Mouse (Mus musculus) T-cell, adult 2 months (primary cell): Measurements from ENCODE around the gene Thsd7b.
"Not testable (repeated sequence)": the region's sequence is repeated elsewhere in the genome, so short reads cannot be mapped to it uniquely, and the experiment has no call there.

Experiments used
- DNase-seq: peaks from one replicate; pipeline ENCODE4 v3.0.0; 2022; ENCODE audit warnings: low spot score

Gene Thsd7b

GRCm38 (mm10) chr1:129850007-129850564 is 577.0 kb downstream of the Thsd7b start:
- DNase-seq = no peak

GRCm38 (mm10) chr1:129867714-129868113 is 594.6 kb downstream of the Thsd7b start:
- DNase-seq = no peak

GRCm38 (mm10) chr1:129874355-129874754 is 601.3 kb downstream of the Thsd7b start:
- no peak for DNase-seq

GRCm38 (mm10) chr1:129887861-129888260 is 614.8 kb downstream of the Thsd7b start:
- no peak for DNase-seq

- DNase-seq = no peak
Observed at GRCm38 (mm10) chr1:129898121-129898520, 625.0 kb downstream of the Thsd7b start.

- DNase-seq = no peak
Observed at GRCm38 (mm10) chr1:129915484-129915883, 642.4 kb downstream of the Thsd7b start.

GRCm38 (mm10) chr1:129917568-129917967 is 644.5 kb downstream of the Thsd7b start:
- no peak for DNase-seq

GRCm38 (mm10) chr1:129919385-129919784 is 646.3 kb downstream of the Thsd7b start:
- no peak for DNase-seq

- DNase-seq = no peak
Observed at GRCm38 (mm10) chr1:129931003-129931402, 657.9 kb downstream of the Thsd7b start.

- no peak for DNase-seq
Observed at GRCm38 (mm10) chr1:129943116-129943515, 670.0 kb downstream of the Thsd7b start.

GRCm38 (mm10) chr1:129947026-129947425 is 673.9 kb downstream of the Thsd7b start:
- no peak for DNase-seq

- no peak for DNase-seq
Observed at GRCm38 (mm10) chr1:129955478-129955877, 682.4 kb downstream of the Thsd7b start.

GRCm38 (mm10) chr1:129956625-129957024 is 683.5 kb downstream of the Thsd7b start:
- DNase-seq = no peak

- DNase-seq = not testable (repeated sequence)
Observed at GRCm38 (mm10) chr1:129959352-129959751, 686.2 kb downstream of the Thsd7b start.

GRCm38 (mm10) chr1:129963166-129963565 is 690.1 kb downstream of the Thsd7b start:
- DNase-seq = no peak

GRCm38 (mm10) chr1:129989247-129989646 is 716.1 kb downstream of the Thsd7b start:
- not testable (repeated sequence) for DNase-seq

GRCm38 (mm10) chr1:129990821-129991220 is 717.7 kb downstream of the Thsd7b start:
- DNase-seq = no peak

- DNase-seq = no peak
Observed at GRCm38 (mm10) chr1:130055012-130055411, 781.9 kb downstream of the Thsd7b start.

GRCm38 (mm10) chr1:130062105-130062504 is 789.0 kb downstream of the Thsd7b start:
- no peak for DNase-seq

GRCm38 (mm10) chr1:130066193-130066959 is 793.3 kb downstream of the Thsd7b start:
- no peak for DNase-seq

GRCm38 (mm10) chr1:130083788-130084187 is 810.7 kb downstream of the Thsd7b start:
- DNase-seq = no peak

- no peak for DNase-seq
Observed at GRCm38 (mm10) chr1:130085207-130085606, 812.1 kb downstream of the Thsd7b start.

- no peak for DNase-seq
Observed at GRCm38 (mm10) chr1:130085910-130086309, 812.8 kb downstream of the Thsd7b start.

GRCm38 (mm10) chr1:130099227-130099626 is 826.1 kb downstream of the Thsd7b start:
- DNase-seq = no peak
